Mouse (Mus musculus) MEL (cell line): Measurements from ENCODE around the gene Wbp4.

Experiments used
- CTCF ChIP-seq, 3 experiments: IDR thresholded peaks in 2 of 3; conservative IDR thresholded peaks in 1 of 3; 2 replicates each; pipeline ENCODE4 v1.5.1; 2011 to 2012; ENCODE audit warnings: low read length in 3 of 3, low read depth in 2 of 3, mild to moderate bottlenecking in 2 of 3, improper control_type of control experiment in 1 of 3, inconsistent platforms in 1 of 3, mixed read lengths in 1 of 3, moderate library complexity in 1 of 3; ENCODE audit not compliant: control insufficient read depth in 1 of 3, insufficient read depth in 1 of 3, poor library complexity in 1 of 3, severe bottlenecking in 1 of 3
- GABPA ChIP-seq: IDR thresholded peaks from 2 replicates; pipeline ENCODE4 v1.6.1; 2012; ENCODE audit warnings: low read depth, mild to moderate bottlenecking, inconsistent platforms, low read length, improper control_type of control experiment, moderate library complexity
- GATA1 ChIP-seq: IDR thresholded peaks from 2 replicates; pipeline ENCODE4 v1.6.1; 2011; ENCODE audit warnings: low read depth, low read length, improper control_type of control experiment
- POLR2A ChIP-seq, 2 experiments: IDR thresholded peaks; 2 replicates each; pipeline ENCODE4 v1.6.1; 2011 to 2012; ENCODE audit warnings: low read length in 2 of 2, mild to moderate bottlenecking in 2 of 2, control low read depth in 1 of 2, improper control_type of control experiment in 1 of 2, low read depth in 1 of 2, moderate library complexity in 1 of 2; ENCODE audit not compliant: control insufficient read depth in 1 of 2, insufficient read depth in 1 of 2, poor library complexity in 1 of 2
- ZNF384 ChIP-seq: IDR thresholded peaks from 2 replicates; pipeline ENCODE4 v1.6.1; 2012; ENCODE audit warnings: low read depth, mild to moderate bottlenecking, inconsistent platforms, low read length, improper control_type of control experiment

- TF ChIP-seq GABPA (no peak), POLR2A (IDR thresholded peaks at IDR 0.05; ENCODE audit: control insufficient read depth in 1 of 2, insufficient read depth in 1 of 2, low read depth in 1 of 2, low read length in 2 of 2, poor library complexity in 1 of 2) (no peak), ZNF384 (no peak), GATA1 (no peak), CTCF (IDR thresholded peaks at IDR 0.05 in 2 of 3, conservative IDR thresholded peaks at IDR 0.05 in 1 of 3; ENCODE audit: control insufficient read depth in 1 of 3, insufficient read depth in 1 of 3, low read depth in 2 of 3, low read length in 3 of 3, poor library complexity in 1 of 3, severe bottlenecking in 1 of 3) (no peak)
These were observed 2.3 kb upstream of the Wbp4 start for GRCm38 (mm10) chr14:79483611-79484120.
